Mouse (Mus musculus) ES-Bruce4 (cell line): ENCODE data around the gene Gm20219. TPM values are rescaled to one million over a fixed set of nuclear protein-coding genes. Genes with fewer than 3 reads are reported as not detected.

ENCODE experiments used
- H3K27ac ChIP-seq: 2 replicates; pipeline ENCODE4 v1.5.1; 2012; ENCODE audit warnings: low read length, inconsistent platforms; ENCODE audit not compliant: insufficient read depth
- H3K27me3 ChIP-seq: 2 replicates; pipeline ENCODE4 v1.6.1; 2012; ENCODE audit warnings: mild to moderate bottlenecking, low read length, inconsistent platforms; ENCODE audit not compliant: control insufficient read depth, poor library complexity, insufficient read depth, severe bottlenecking
- H3K36me3 ChIP-seq: 2 replicates; pipeline ENCODE4 v1.6.1; 2012; ENCODE audit warnings: inconsistent platforms, mild to moderate bottlenecking, low read length, moderate library complexity; ENCODE audit not compliant: control insufficient read depth, poor library complexity, insufficient read depth, severe bottlenecking
- H3K4me1 ChIP-seq: one replicate; pipeline ENCODE4 v1.8.1; 2011; ENCODE audit warnings: low read length; ENCODE audit not compliant: control insufficient read depth, insufficient read depth
- H3K4me3 ChIP-seq: 2 replicates; pipeline ENCODE4 v1.5.1; 2011; ENCODE audit warnings: low read depth, mild to moderate bottlenecking, low read length
- H3K9ac ChIP-seq: 2 replicates; pipeline ENCODE4 v1.6.1; 2012; ENCODE audit warnings: low read depth, mild to moderate bottlenecking, inconsistent platforms; ENCODE audit not compliant: poor library complexity, severe bottlenecking
- H3K9me3 ChIP-seq: replicated peaks from 2 replicates; pipeline ENCODE4 v1.6.1; 2012; ENCODE audit warnings: mild to moderate bottlenecking, low read length, inconsistent platforms; ENCODE audit not compliant: control insufficient read depth, poor library complexity, insufficient read depth, severe bottlenecking
- CTCF ChIP-seq: IDR thresholded peaks from one replicate; pipeline ENCODE4 v1.8.1; 2011; ENCODE audit warnings: low read depth, low read length
- EP300 ChIP-seq: IDR thresholded peaks from 2 replicates; pipeline ENCODE4 v1.6.1; 2011; ENCODE audit warnings: low read depth, low read length; ENCODE audit not compliant: insufficient read depth
- POLR2A ChIP-seq: IDR thresholded peaks from one replicate; pipeline ENCODE4 v1.8.1; 2011; ENCODE audit warnings: low read length; ENCODE audit not compliant: insufficient read depth
- polyA plus RNA-seq: library from polyadenylated mRNA; stranded (reverse); fragments of >200 nt; gene quantifications from 2 replicates; pipeline ENCODE4 v1.2.4, GENCODE M21; 2011; ENCODE audit warnings: low read depth; ENCODE audit not compliant: missing spikeins, insufficient read depth, insufficient read length

Gm20219 gene
- polyA plus RNA-seq, 1 experiment = 1.1 TPM

GRCm38 (mm10) chr17:56524943-56525342 is 29.2 kb downstream of the Gm20219 start:
- H3K4me1 ChIP-seq = no peaks in the 10 kb centered on the region
- H3K27me3 ChIP-seq = no peaks in the 10 kb centered on the region
- H3K4me3 ChIP-seq = no peak overlapping the region
- no peaks in the 10 kb centered on the region for H3K9me3 ChIP-seq
- H3K9ac ChIP-seq = no peak overlapping the region
- H3K27ac ChIP-seq = no peak overlapping the region
- H3K36me3 ChIP-seq = no peaks in the 10 kb centered on the region
- TF ChIP-seq CTCF (no peak), EP300 (no peak), POLR2A (no peak)

DNA sequence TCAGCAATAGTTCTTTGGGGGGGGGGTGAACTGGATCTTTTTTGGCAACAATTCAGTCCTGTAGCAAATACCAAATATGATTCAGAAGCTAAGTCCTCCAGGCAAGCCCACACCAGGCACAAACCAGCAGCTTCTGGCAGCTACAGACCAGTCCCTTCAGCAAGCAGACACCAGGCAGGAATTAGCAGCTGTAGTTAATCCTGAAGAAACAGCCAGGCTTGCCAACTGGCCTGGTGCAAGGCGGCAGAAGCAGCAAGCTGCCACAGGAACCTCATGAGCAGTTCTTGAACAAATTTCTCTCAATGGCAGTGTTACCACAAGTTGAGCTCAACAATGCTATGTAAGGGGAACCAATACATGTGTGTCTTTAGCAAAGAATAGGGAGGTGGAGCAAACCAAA is 31.4 kb downstream of the Gm20219 start:
- H3K9me3 ChIP-seq = no peaks in the 10 kb centered on the region
- no peak overlapping the region for H3K4me3 ChIP-seq
- H3K36me3 ChIP-seq = no peaks in the 10 kb centered on the region
- no peak overlapping the region for H3K27ac ChIP-seq
- TF ChIP-seq EP300 (no peak), CTCF (no peak), POLR2A (no peak)
- H3K27me3 ChIP-seq = no peaks in the 10 kb centered on the region
- H3K4me1 ChIP-seq = no peaks in the 10 kb centered on the region
- H3K9ac ChIP-seq = no peak overlapping the region

DNA sequence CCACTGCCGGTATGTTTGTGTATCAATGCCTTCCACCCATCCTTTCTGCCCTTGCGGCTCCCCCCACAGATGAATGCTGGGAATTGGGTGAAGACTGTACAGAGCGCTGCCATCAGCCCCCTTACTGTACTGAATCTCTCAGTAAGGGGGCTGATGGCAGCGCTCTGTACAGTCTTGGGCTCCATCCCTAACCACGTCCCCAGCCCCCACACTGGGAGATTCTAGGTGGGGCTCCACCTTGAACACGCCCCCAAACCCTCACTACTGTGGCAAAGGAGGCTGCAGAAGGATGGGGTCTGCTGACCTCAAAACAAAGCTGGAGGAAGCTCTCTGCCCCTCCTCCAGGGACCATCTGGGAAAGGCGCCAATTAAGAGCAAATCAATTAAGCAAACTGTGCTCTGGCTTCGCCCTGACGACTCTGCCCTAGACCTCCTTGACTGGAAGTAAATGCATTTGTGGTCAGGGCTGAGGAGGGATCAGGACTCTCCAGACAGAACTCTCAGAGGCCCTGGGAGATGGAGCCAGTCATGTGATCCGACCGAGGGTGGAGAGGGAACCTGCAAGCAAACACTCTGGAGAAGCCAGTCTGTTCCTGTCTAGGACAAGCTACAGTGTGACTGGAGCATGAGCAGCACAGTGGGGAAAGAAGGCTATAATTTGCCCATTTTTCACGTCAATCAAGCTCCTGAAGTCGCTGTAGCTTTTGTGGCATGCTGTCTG is 38.3 kb downstream of the Gm20219 start:
- no peaks in the 10 kb centered on the region for H3K9me3 ChIP-seq
- H3K27ac ChIP-seq = no peak overlapping the region
- no peaks in the 10 kb centered on the region for H3K36me3 ChIP-seq
- H3K9ac ChIP-seq = no peak overlapping the region
- H3K27me3 ChIP-seq = peaks cover 7% of the 10 kb centered on the region; the same call in 1 of the 2 replicates
- TF ChIP-seq POLR2A = no peak
- no peak for TF ChIP-seq EP300
- no peak for TF ChIP-seq CTCF
- H3K4me1 ChIP-seq = no peaks in the 10 kb centered on the region
- H3K4me3 ChIP-seq = peak overlapping the region; percentile 26

GRCm38 (mm10) chr17:56514916-56515315 is 39.3 kb downstream of the Gm20219 start:
- TF ChIP-seq EP300 (no peak), POLR2A (no peak), CTCF (no peak)
- Histone ChIP-seq H3K27ac (no peak overlapping the region), H3K36me3 (no peaks in the 10 kb centered on the region), H3K4me3 (no peak overlapping the region), H3K27me3 (peaks cover 7% of the 10 kb centered on the region; the same call in 1 of the 2 replicates), H3K4me1 (no peaks in the 10 kb centered on the region), H3K9ac (no peak overlapping the region), H3K9me3 (no peaks in the 10 kb centered on the region)

DNA sequence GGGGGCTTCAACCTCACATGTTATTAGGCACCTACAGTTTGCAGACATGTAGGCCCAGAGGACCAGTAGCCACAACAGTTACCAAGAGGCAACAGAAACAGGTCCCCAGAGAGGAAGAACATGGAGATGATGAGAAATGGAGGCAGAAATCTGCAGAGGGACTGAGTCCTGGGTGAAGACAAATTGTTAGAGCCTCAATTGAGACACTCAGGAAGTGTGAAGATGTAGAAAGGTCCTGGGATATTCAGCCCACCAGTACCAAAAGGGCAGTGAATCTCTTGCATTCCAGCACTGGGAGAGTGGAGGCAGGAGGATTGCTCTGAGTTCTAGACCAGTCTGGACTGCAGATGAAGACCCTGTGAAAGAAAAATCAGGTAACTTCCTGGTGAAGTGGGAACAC is 39.9 kb downstream of the Gm20219 start:
- peaks cover under 1% of the 10 kb centered on the region for H3K4me1 ChIP-seq
- no peak overlapping the region for H3K27ac ChIP-seq
- no peak for TF ChIP-seq EP300
- TF ChIP-seq CTCF = no peak
- no peak for TF ChIP-seq POLR2A
- H3K36me3 ChIP-seq = no peaks in the 10 kb centered on the region
- no peak overlapping the region for H3K9ac ChIP-seq
- no peaks in the 10 kb centered on the region for H3K9me3 ChIP-seq
- no peak overlapping the region for H3K4me3 ChIP-seq
- H3K27me3 ChIP-seq = peaks cover 7% of the 10 kb centered on the region; the same call in 1 of the 2 replicates

DNA sequence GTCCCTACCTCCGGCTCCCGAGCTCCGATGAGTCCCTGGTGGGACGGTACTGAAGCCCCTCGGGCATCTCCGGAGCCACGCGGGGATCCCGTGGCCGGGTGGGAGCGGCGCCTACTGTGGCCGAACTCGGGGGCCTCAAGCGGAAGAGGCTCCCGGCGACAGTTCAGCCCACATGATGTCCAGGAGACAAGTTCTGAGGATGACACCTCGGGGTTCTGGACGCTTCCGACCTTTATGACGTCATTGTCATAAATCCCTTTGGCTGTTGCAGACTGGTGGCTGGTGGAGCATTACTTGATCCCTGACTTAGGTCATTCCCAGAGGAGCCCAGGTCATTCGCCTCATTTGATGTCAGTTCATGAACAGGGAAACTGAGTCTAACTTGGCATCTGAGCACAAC is 41.9 kb downstream of the Gm20219 start, which contains the start of gene Znrf4:
TSS of gene Znrf4 (minus strand) at position 122 of the 400 bp plus-strand sequence.
- peaks cover 7% of the 10 kb centered on the region; the same call in 1 of the 2 replicates for H3K27me3 ChIP-seq
- peaks cover 4% of the 10 kb centered on the region for H3K4me1 ChIP-seq
- no peak within 1 kb of the TSS for H3K27ac ChIP-seq
- H3K9ac ChIP-seq = peak within 1 kb of the TSS; percentile 10; the same call in 1 of the 2 replicates
- H3K4me3 ChIP-seq = peak within 1 kb of the TSS; percentile 20
- H3K9me3 ChIP-seq = no peaks in the 10 kb centered on the region
- no peaks in the 10 kb centered on the region for H3K36me3 ChIP-seq
- no peak for TF ChIP-seq CTCF
- TF ChIP-seq POLR2A = no peak
- TF ChIP-seq EP300 = no peak
